14 mouse cellular contexts compared by ENCODE assay signal in genomic region chr7:111515471-111515870, GRCm38 (mm10).
A peak's percentile ranks its signal among the peaks of the same experiment; 100 is the strongest.
DNase-seq lines count a peak whose midpoint lies in the region.
"Had no signal": no experiment of that assay in that cellular context is flagged by ENCODE, and none has a peak within 500 bp of the region (broad histone marks: within the 10 kb centered on the region; RNA-seq: fewer than 3 reads in every experiment).

No protein-coding gene starts in this region.

- peak; percentile 36 to 59 for DNase-seq in cerebellum, postnatal 10 days
- no peak for DNase-seq in cerebellum, adult 8-10 months
- DNase-seq in heart, adult 11 months = peak; percentile 80
- DNase-seq in heart, postnatal 14 days = no peak
- DNase-seq in brain, adult 2 months (ENCODE audit: low read depth, low spot score) = peak; percentile 28
- DNase-seq: adrenal gland, adult 8-10 months; adrenal gland, postnatal 14 days; adrenal gland, postnatal 36 days; B cell, adult 2 months; cerebellum, adult 11 months; cerebellum, adult 18-20 months; cerebellum, adult 9-10 months; cerebellum, postnatal 25 days; embryo, embryonic 11 days had no signal

- intact Hi-C loops in heart, postnatal 14 days (cut with DNase I) = no loop called here

Comparison
In these comparisons a context has a peak if more than half of its experiments do, and no peak if none do; other contexts are left out.
1. DNase-seq: peak in cerebellum, postnatal 10 days (2 of 2), heart, adult 11 months (single experiment) and brain, adult 2 months (single experiment); none in cerebellum, adult 8-10 months (single experiment) and heart, postnatal 14 days (0 of 2).